Mouse (Mus musculus) embryonic facial prominence, embryonic 11.5 days (tissue): Measurements from ENCODE around the gene Kcnk10. TPM values are rescaled to one million over a fixed set of nuclear protein-coding genes. Genes with fewer than 3 reads are reported as not detected.

Experiments used
- ATAC-seq: fragments of 200-750 bp; cut with Nextera tagmentation; replicated peaks from 2 replicates; pipeline ENCODE4 v1.8.0; 2017; ENCODE audit warnings: low read depth; ENCODE audit not compliant: insufficient number of reproducible peaks, low FRiP score, low TSS enrichment
- DNase-seq: peaks from one replicate; pipeline ENCODE4 v3.0.0-alpha.2; 2015; ENCODE audit warnings: low spot score
- H3K27ac ChIP-seq: fragments of 300-500 bp; sonication (generic); replicated peaks from 2 replicates; pipeline ENCODE4 v1.5.1; 2014; ENCODE audit warnings: mild to moderate bottlenecking, low read depth, low read length, control low read depth
- H3K27me3 ChIP-seq: fragments of 300-500 bp; sonication (generic); 2 replicates; pipeline ENCODE4 v1.6.1; 2014; ENCODE audit warnings: mild to moderate bottlenecking, low read length, moderate library complexity, mixed read lengths; ENCODE audit not compliant: control insufficient read depth, insufficient read depth
- H3K36me3 ChIP-seq: fragments of 300-500 bp; sonication (generic); replicated peaks from 2 replicates; pipeline ENCODE4 v1.6.1; 2014; ENCODE audit warnings: low read depth, mild to moderate bottlenecking, low read length, moderate library complexity, mixed read lengths; ENCODE audit not compliant: control insufficient read depth, insufficient read depth
- H3K4me1 ChIP-seq: fragments of 300-500 bp; sonication (generic); 2 replicates; pipeline ENCODE4 v1.6.1; 2014; ENCODE audit warnings: low read length, mixed read lengths; ENCODE audit not compliant: control insufficient read depth, insufficient read depth
- H3K4me2 ChIP-seq: fragments of 300-500 bp; sonication (generic); 2 replicates; pipeline ENCODE4 v1.6.1; 2014; ENCODE audit warnings: low read depth, mild to moderate bottlenecking, control low read depth, low read length, moderate library complexity
- H3K4me3 ChIP-seq: fragments of 300-500 bp; sonication (generic); 2 replicates; pipeline ENCODE4 v1.5.1; 2014; ENCODE audit warnings: low read depth, low read length, control low read depth
- H3K9ac ChIP-seq: fragments of 300-500 bp; sonication (generic); replicated peaks from 2 replicates; pipeline ENCODE4 v1.6.1; 2014; ENCODE audit warnings: mild to moderate bottlenecking, control low read depth, low read length
- H3K9me3 ChIP-seq: fragments of 300-500 bp; sonication (generic); replicated peaks from 2 replicates; pipeline ENCODE4 v1.6.1; 2016; ENCODE audit warnings: mild to moderate bottlenecking, low read length, inconsistent platforms, mixed read lengths; ENCODE audit not compliant: control insufficient read depth
- WGBS: fragments of 180-500 bp; shearing (Covaris S2); extraction: QIAGEN DNeasy Blood & Tissue Kit; methylation state at CpG from one replicate; pipeline ENCODE4 v1.1.7; 2014; 5-methylcytosine and 5-hydroxymethylcytosine counted together
- polyA plus RNA-seq: library from polyadenylated mRNA; unstranded; fragments of >200 nt; fragmentation: Nextera tagmentation; extraction: Ambion mirVana; gene quantifications from 2 replicates; pipeline ENCODE4 v1.2.1, GENCODE M21; 2014

Kcnk10 gene
- polyA plus RNA-seq, 1 experiment from 2014 or later = 4.0 TPM

DNA sequence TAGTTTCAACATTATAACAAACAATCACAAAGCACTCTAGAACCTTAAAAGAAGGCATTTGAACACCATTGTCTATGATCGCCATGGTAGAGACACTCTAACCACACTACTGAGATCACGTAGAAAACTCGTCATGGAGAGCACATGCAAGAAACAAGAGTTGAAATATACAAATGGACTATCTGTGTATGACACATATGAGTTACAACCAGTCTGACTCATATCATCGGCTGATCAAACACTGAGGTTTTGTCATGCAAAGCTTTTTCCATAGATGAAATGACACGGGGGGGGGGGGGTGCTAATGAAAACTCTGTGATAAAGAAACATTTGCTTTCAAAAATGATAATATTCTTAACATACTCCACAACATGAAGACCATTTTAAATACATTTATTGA lies 133.2 kb downstream of the Kcnk10 start:
- H3K36me3 ChIP-seq = no peaks in the 10 kb centered on the region
- H3K9me3 ChIP-seq = no peaks in the 10 kb centered on the region
- no peaks in the 10 kb centered on the region for H3K4me1 ChIP-seq
- no peak overlapping the region for H3K27ac ChIP-seq
- H3K27me3 ChIP-seq = no peaks in the 10 kb centered on the region
- no peak overlapping the region for H3K4me3 ChIP-seq
- 90% methylated on average over 5 of the region's 5 CpGs for WGBS
- H3K9ac ChIP-seq = no peak overlapping the region
- ATAC-seq (no peak), DNase-seq (no peak)
- no peak overlapping the region for H3K4me2 ChIP-seq

DNA sequence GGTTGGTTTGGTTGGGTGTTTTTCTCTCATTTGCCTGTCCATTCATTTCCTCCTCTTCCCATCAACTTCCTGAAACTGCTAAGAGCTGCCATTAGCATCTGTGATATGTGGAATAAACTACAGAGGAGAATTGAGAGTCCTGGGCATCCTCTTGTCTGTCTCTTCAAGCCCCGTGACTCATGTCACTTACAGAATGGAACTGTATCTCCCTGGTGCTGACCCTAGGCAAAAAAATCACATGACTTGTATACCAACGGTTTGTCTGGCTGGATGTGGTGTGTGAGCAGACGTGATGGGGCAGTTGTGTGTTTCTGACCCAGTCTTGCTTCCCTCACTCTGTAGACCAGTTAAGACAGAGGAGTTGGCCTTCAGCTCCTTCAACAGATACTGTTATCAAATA lies 134.4 kb downstream of the Kcnk10 start:
- no peak overlapping the region for H3K9ac ChIP-seq
- H3K4me3 ChIP-seq = no peak overlapping the region
- no peaks in the 10 kb centered on the region for H3K36me3 ChIP-seq
- H3K4me1 ChIP-seq = no peaks in the 10 kb centered on the region
- H3K27ac ChIP-seq = no peak overlapping the region
- H3K9me3 ChIP-seq = no peaks in the 10 kb centered on the region
- DNase-seq (no peak), ATAC-seq (no peak)
- no peak overlapping the region for H3K4me2 ChIP-seq
- 82% methylated on average over 3 of the region's 3 CpGs for WGBS
- no peaks in the 10 kb centered on the region for H3K27me3 ChIP-seq

DNA sequence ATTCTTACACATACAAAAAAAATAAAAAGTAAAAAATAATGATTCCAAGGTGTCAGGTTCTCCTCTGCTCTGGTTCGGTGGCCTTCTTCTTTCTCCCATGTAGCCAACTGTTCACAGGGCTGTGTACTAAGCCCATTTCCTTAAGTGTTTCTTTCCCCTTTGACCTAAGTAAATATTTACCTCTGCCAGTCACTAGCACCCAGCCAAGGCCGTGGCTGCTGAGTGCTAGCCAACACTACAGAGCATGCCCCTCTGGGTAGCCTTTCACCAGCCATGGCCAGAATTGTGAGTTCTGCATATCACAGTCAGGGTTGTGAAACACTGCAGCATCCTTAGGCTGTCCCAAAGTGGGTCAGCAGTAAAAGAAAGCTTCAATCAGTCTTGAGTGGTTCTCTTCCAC lies 140.0 kb downstream of the Kcnk10 start:
- ATAC-seq = no peak
- Histone ChIP-seq H3K9me3 (no peaks in the 10 kb centered on the region), H3K9ac (no peak overlapping the region), H3K4me3 (no peak overlapping the region), H3K36me3 (no peaks in the 10 kb centered on the region), H3K27ac (no peak overlapping the region), H3K4me2 (no peak overlapping the region), H3K4me1 (no peaks in the 10 kb centered on the region), H3K27me3 (no peaks in the 10 kb centered on the region)
- no peak for DNase-seq
- 53% methylated on average over 2 of the region's 2 CpGs for WGBS

DNA sequence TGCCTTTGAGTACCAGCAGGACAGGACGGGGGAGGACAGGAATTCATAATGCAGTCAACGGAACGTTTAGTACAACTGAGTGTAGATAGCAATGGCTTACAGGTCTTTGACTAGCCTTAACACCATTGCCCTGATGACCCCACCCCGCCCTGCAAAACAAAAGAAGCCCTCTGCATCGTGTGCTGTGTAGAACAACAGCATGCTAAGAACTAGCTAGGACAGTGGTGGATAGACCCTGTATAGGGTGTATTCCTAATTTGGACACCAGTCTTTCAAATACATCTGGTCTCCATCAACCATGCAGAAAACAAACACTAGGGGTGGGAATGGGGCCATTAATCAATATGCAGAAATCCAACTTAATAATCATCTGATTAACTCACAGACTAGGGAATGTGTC lies 147.4 kb downstream of the Kcnk10 start:
- Histone ChIP-seq H3K36me3 (no peaks in the 10 kb centered on the region), H3K9ac (no peak overlapping the region), H3K4me3 (no peak overlapping the region), H3K27ac (no peak overlapping the region), H3K4me2 (no peak overlapping the region), H3K4me1 (no peaks in the 10 kb centered on the region), H3K9me3 (no peaks in the 10 kb centered on the region), H3K27me3 (no peaks in the 10 kb centered on the region)
- ATAC-seq = no peak
- no peak for DNase-seq
- WGBS = 84% methylated on average over 5 of the region's 5 CpGs

DNA sequence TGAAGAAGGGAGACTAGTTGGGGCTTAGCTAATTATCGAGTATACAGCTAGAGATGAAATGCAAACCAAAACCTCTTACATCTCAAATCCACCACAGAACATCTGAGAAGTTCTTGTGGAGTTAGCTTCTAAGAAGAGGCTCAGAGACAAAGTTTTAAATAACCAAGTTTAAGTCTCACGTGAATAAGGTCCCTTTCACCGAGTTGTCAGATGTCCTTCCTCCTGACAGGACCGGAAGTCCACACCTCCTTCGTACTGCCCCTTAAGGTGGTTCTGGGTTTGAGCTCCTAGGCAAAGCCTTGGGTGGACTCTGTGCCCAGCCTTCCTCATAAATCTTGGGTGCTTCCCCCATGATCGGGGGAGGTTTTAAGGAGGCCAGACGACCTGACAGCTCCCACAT lies 156.8 kb downstream of the Kcnk10 start:
- H3K4me3 ChIP-seq = no peak overlapping the region
- DNase-seq (no peak), ATAC-seq (no peak)
- WGBS = 82% methylated on average over 7 of the region's 7 CpGs
- no peaks in the 10 kb centered on the region for H3K9me3 ChIP-seq
- no peak overlapping the region for H3K27ac ChIP-seq
- no peak overlapping the region for H3K4me2 ChIP-seq
- H3K4me1 ChIP-seq = no peaks in the 10 kb centered on the region
- no peaks in the 10 kb centered on the region for H3K27me3 ChIP-seq
- H3K9ac ChIP-seq = no peak overlapping the region
- H3K36me3 ChIP-seq = no peaks in the 10 kb centered on the region

DNA sequence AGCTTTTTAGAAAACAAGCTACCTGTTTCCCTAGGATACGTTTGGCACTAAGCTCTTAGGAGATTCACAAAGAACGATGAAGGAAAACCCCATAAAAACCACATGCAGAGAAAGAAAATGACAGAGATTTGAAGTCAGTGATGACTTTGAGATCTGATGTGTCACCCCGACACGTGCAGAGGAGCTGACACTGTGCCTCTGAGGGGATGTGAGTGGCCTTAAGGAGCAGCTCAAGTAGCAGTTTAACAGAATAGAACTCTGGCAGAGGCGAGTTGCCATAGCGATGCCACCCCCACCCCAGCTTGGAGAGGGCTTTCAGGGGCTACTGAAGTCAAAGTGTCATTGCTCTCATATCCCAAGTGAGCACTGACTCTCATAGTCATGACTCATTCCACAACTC lies 158.3 kb downstream of the Kcnk10 start:
- 75% methylated on average over 6 of the region's 6 CpGs for WGBS

DNA sequence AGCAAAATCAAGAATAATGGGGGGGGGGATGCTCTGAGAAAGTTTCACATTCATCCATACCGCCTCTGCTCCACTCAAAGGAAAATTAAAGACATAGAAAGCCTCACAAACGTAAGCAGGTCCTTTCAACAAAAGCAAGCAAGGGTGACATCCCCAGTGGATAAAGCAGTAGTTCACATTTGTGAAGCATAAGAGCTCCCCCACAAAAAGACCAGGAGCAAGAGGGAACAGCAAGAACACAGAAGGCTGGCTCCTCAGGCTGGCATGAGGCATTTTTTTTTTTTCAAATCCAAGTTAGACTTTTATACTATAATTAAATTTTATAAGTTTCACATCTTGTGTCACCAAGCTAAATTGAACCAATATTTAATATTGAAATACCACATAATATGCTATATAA lies 168.5 kb downstream of the Kcnk10 start:
- DNase-seq = no peak
- H3K36me3 ChIP-seq = no peaks in the 10 kb centered on the region
- H3K4me2 ChIP-seq = no peak overlapping the region
- H3K27me3 ChIP-seq = no peaks in the 10 kb centered on the region
- no peaks in the 10 kb centered on the region for H3K4me1 ChIP-seq
- no peak overlapping the region for H3K9ac ChIP-seq
- no peaks in the 10 kb centered on the region for H3K9me3 ChIP-seq
- 53% methylated on average over 2 of the region's 2 CpGs for WGBS
- H3K27ac ChIP-seq = no peak overlapping the region
- no peak for ATAC-seq
- H3K4me3 ChIP-seq = no peak overlapping the region

More for the DNA sequence above, 158.3 kb downstream of the Kcnk10 start:
- no peak overlapping the region for H3K4me3 ChIP-seq
- H3K4me1 ChIP-seq = no peaks in the 10 kb centered on the region
- H3K9ac ChIP-seq = no peak overlapping the region
- no peak overlapping the region for H3K27ac ChIP-seq
- DNase-seq (no peak), ATAC-seq (no peak)
- no peaks in the 10 kb centered on the region for H3K9me3 ChIP-seq
- no peak overlapping the region for H3K4me2 ChIP-seq
- no peaks in the 10 kb centered on the region for H3K27me3 ChIP-seq
- no peaks in the 10 kb centered on the region for H3K36me3 ChIP-seq

DNA sequence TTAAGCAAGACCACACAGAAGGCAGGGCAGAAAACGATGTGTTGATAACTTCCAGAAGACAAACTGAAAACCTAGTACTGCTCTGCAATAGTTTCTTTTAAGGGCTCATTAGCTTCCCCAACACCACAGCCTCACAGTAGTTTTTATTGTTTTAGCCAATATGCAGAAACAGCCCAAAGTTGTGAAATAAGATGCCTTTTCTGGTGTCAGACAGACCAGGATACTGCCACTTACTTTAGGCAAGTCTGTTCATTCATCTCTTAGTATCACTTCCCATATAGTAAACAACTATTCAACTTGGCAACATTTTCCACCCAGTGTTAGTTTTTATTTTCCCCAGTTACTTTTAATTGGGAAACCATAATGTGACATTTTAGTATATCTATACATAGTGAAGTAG lies 171.5 kb downstream of the Kcnk10 start:
- no peaks in the 10 kb centered on the region for H3K36me3 ChIP-seq
- H3K9me3 ChIP-seq = no peaks in the 10 kb centered on the region

More for the DNA sequence above, 171.5 kb downstream of the Kcnk10 start:
- Histone ChIP-seq H3K4me1 (no peaks in the 10 kb centered on the region), H3K4me2 (no peak overlapping the region), H3K27me3 (no peaks in the 10 kb centered on the region), H3K9ac (no peak overlapping the region), H3K4me3 (no peak overlapping the region), H3K27ac (no peak overlapping the region)
- ATAC-seq (0 out of 2 replicates have a peak, but pooled peaks have one; percentile 48), DNase-seq (no peak)
- 18% methylated on average over 1 of the region's 1 CpGs for WGBS
